Mouse (Mus musculus): Measurements from ENCODE around the gene Mfsd14a.
"Not testable (repeated sequence)": the region's sequence is repeated elsewhere in the genome, so short reads cannot be mapped to it uniquely, and the experiment has no call there.

Mfsd14a gene

GRCm38 (mm10) chr3:116662463-116662863, at the start of gene Mfsd14a:
Gene Mfsd14a (minus strand): TSS chr3:116662677.
- peak; percentile 100 for DNase-seq (ENCODE audit: low spot score)

DNA sequence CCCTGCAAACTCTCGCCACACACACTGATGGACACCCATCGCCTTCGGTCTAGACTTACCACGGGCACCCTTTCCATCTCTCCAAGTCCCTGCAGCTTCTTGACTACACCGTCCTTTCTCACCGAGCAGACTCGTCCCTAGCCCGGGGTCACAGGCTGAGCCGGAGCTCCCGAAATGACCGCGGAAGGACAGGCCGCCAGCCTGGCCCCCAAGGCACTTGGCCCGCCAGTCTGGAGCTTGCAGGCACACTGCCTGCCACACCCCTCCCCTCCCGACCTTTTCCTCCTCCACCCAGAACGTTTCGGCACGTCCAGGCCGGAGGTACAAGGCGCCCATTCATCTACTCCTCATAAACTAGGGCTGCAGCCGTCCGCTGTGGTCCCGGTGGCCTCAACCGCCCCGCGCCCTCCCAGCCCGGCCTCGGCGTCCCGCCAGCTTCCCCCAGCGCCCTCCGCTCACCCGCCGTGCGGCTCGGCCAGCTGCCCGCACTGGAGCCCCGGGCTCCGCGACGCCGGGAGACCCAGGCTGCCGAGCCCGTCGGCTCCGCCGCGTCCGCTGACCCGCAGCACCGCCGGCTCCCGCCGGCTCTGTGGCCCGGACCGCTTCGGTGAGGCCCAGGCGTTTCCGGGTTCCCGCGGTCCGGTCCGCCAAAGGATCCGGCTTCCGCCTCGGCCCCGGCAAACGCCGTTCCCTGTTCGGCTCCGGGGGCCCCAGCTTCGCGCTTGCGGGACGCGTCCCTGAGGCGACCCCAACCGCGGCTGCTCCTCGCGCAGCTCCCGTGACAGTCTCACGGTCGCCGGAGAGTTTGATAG, 49.4 kb upstream of the Mfsd14a start:
- peak; percentile 85 for DNase-seq (ENCODE audit: low spot score)

DNA sequence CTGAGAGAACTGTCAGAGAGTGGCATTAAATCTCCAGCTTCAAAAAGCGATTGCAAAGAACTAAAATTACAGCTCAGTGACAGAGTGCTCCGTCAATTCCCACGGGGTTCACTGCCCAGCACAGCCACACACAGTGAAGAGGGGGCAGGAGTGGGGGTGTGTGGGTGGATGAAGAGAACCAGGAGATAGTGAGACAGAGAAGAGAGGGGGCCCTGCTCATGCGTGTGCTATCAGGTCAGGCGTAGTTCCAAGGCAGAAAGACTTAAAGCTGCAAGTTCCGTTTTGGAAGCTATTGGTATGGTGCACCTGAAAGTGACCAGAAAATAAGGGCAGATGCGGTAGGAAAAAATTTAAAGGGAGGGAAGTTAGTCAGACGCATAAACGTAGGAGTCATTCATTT, 48.5 kb upstream of the Mfsd14a start:
- no peak for DNase-seq (ENCODE audit: low spot score)

GRCm38 (mm10) chr3:116705637-116706204, 43.2 kb upstream of the Mfsd14a start:
- no peak for DNase-seq (ENCODE audit: low spot score)

GRCm38 (mm10) chr3:116703835-116704234, 41.4 kb upstream of the Mfsd14a start:
- DNase-seq (ENCODE audit: low spot score), result no peak

GRCm38 (mm10) chr3:116702647-116703272, 40.3 kb upstream of the Mfsd14a start:
- DNase-seq (ENCODE audit: low spot score), result no peak

DNA sequence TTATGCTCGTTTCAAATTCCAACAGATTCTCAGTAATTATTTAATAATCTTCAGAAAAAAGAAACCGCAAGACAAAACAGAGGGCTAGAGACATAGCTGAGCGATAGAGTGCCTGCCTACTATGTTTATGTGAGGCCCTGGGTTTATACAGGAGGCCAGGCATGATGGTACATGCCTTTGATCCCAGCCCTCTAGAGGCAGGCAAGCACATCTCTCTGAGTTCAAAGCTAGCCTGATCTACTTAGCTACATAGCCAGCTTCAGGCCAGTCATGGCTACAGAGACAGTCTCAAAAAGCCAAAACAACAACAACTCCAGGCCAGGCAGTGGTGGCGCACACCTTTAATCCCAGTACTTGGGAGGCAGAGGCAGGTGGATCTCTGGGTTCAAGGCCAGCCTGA, 39.1 kb upstream of the Mfsd14a start:
- DNase-seq (ENCODE audit: low spot score), result no peak

DNA sequence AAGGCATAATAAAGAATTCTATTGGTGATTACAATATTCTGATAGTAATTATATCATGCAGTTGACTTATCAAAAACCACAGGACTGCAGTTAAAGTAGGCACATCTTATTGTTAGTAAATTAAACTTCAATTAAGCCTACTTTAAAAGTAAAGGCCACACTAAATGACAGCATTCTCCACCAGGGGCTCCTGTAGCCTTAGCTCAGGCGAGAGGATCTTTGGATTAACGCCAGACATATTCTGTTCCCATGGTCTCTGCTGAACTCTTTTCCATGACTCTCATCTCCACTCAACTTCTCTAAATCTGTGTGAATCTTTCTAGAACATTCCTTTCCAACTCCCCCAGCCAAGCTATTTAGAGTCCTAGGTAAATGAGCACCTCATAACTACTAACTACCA, 36.3 kb upstream of the Mfsd14a start:
- DNase-seq (ENCODE audit: low spot score), result no peak

- DNase-seq (ENCODE audit: low spot score), result no peak
Measured at GRCm38 (mm10) chr3:116695666-116695985, 33.1 kb upstream of the Mfsd14a start.

GRCm38 (mm10) chr3:116694955-116695665, 32.6 kb upstream of the Mfsd14a start:
- DNase-seq (ENCODE audit: low spot score), result no peak

GRCm38 (mm10) chr3:116694312-116694711, 31.8 kb upstream of the Mfsd14a start:
- DNase-seq (ENCODE audit: low spot score), result no peak

DNA sequence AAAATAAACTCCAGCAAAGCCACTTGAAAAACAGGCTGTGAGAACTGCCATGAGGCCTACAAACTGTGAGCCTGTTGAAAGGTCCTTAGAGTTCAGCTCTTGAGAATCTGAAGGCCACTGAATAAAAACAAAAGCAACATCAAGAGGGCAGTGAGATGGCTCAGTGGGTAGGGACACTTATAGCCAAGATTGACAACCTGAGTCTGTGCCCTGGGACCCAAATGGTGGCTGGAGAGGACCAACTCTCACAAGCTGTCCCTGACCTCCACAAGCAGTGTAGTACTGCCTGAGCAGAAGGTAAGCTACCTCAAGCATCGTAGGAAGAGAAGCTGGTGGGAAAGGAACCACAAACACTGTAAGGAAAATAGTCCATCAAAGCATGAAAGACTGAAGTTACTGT, 18.7 kb upstream of the Mfsd14a start, which contains the start of gene Gm43191:
Gm43191 (minus strand) TSS at position 101 of the 400 bp plus-strand sequence.
- no peak for DNase-seq (ENCODE audit: low spot score)

DNA sequence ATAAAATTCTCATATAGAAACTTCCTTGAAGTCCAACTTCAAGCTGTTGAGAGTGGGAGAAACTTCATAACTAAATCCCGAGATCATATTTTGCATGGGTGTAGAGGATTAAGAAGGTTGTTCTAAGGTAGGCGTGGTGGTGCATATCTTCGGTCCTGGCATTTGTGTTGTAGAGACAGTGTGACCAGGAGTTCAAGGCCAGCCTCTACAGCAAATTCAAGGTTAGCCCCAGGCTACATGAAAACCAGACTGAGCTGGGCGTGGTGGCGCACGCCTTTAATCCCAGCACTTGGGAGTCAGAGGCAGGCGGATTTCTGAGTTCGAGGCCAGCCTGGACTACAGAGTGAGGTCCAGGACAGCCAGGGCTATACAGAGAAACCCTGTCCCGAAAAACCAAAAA, 1.8 kb upstream of the Mfsd14a start:
- not testable (repeated sequence) for DNase-seq (ENCODE audit: low spot score)

DNA sequence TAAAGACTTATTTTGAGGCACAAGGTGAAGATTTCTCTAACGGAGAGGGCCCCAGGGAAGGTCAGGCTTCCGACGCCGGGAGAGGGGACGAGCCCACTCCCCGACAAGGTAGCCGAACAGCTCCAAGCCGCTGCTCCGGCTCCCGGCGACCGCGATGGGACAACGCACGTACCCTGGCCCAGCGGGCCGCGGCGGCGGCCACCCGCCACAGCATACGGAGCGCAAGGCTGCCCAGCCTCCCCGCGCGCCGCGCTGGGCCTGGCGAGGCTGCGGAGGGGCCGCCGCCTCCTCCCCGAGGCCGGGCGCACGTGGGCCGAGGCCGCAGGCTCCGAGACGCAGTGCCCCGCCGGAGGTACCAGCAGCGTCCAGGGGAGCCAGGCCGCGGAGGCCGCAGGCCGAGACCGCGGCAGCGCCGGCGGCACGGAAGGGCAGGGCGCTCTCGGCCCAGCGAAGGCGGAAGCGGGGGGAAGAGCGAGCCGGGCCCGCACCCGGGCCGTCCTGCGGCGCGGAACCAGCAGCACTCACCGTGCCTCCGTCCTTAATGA, 535 bp downstream of the Mfsd14a start:
- no peak for DNase-seq (ENCODE audit: low spot score)

DNA sequence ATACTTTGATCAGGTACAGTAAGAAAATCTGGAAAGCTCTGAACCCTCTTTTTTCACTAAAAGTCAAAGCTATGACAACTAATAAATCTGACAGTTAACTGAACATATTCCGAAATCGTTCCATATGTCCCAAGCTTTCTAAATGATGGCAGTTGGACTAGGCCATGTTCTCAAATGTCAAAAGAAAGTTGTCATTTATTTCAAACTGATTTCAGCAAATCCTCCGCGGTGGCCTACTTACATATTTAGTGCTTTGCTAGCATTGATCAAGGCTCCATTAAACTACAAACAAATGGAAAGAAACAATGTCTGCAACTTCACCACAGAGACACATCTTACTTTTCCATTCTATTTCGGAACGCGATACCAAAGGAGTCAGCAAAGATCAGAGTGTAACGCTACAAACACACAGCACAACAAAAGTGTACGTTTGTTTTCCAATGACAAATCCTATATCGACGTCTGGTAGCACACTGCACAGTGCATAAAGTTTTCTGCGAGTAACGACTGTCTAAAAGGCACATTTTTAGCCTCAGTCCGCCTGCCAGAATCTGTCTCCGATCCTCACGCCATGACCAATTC, 1.1 kb downstream of the Mfsd14a start:
- DNase-seq (ENCODE audit: low spot score), result no peak

- no peak for DNase-seq (ENCODE audit: low spot score)
Measured at GRCm38 (mm10) chr3:116659856-116660430, 2.5 kb downstream of the Mfsd14a start.

DNA sequence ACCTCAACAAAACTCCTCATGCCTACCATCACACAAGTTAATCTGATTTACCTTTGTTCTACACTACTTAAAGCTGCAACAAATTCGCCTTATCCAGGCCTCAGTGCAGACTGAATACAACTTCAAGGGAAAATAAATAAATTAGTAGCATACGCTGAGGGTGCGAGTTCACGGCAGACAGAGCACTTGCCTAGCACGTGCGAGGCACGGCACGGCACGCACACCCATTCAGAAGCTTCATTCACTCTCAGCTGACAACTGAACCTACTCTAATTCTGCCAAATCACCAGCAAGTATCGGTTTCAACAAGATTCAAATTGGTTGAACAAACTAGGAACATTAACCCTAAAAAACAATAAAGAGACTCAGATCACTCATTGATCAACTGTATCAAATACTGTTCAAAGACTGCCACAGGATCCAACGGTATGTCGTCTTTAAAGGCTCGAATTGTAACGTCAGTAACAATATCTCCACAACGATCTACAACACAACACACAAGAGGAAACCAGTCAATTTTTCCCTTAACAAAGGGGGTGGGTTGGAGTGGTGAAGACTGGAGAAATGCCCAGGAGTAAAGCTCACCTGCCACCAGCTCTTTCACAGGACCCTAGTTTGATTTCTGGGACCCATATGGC, 3.4 kb downstream of the Mfsd14a start:
- DNase-seq (ENCODE audit: low spot score), result no peak

DNA sequence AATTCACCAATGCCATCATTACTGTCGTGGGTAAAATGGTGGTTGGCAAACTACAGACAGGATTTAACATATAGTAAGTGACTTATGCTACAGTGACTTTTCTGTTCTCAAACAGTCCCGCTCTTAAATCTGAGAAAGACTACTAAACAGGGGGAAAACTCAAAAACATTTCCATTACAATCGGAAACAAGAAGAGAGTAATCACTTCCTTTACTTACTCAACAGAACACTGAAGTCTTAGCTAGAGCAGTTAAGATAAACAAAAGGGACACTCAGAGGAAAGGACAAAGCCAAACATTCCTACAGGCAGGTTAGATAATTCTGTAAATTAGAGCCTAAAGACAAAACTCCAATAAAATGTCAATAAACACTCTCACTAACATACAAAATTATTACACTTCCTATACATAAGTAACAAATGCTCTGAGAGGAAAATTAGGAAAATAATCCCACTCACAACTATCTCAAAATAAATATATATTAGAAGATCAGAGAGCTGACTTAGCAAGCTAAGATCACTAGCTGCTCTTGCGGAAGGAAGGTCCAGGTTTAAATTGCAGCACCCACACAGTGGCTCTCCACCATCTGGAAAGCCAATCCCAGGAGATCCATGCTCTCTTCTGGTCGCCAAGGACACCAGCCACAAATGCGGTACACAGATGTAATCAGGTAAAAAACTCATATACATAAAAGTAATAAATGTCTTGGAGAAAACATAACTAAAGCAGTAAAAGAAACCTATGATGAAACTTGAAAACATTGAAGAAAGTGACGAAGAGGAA, 6.1 kb downstream of the Mfsd14a start:
- no peak for DNase-seq (ENCODE audit: low spot score)

DNA sequence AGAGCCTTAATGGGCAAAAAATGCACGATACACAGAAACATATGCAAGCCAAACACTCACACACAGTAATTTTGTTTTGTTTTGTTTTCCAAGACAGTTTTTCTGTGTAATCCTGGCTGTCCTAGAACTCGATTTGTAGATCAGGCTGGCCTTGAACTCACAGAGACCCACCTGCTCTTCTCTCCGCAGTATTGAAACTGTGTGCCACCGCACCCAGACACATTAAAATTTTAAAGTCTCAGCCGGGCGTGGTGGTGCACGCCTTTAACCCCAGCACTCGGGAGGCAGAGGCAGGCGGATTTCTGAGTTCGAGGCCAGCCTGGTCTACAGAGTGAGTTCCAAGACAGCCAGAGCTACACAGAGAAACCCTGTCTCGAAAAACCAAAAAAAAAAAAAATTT, 8.4 kb downstream of the Mfsd14a start:
- not testable (repeated sequence) for DNase-seq (ENCODE audit: low spot score)

GRCm38 (mm10) chr3:116653278-116653945, 9.1 kb downstream of the Mfsd14a start:
- DNase-seq (ENCODE audit: low spot score), result no peak

Measured in ovary, postnatal 36 days (tissue).